Mouse (Mus musculus) neural tube, embryonic 11.5 days (tissue): ENCODE results near the gene Arhgap23. TPM values are rescaled to one million over a fixed set of nuclear protein-coding genes. Genes with fewer than 3 reads are reported as not detected.
A peak's percentile ranks its signal among the peaks of the same experiment; 100 is the strongest.

Experiments used
- ATAC-seq: fragments of 200-750 bp; cut with Nextera tagmentation; 2 replicates; pipeline ENCODE4 v1.8.0; 2017; ENCODE audit warnings: moderate number of reproducible peaks, mild to moderate bottlenecking, moderate TSS enrichment, moderate library complexity; ENCODE audit not compliant: insufficient read depth, low FRiP score, low TSS enrichment
- DNase-seq: peaks from one replicate; pipeline ENCODE4 v3.0.0-alpha.2; 2015; ENCODE audit warnings: low spot score
- H3K27ac ChIP-seq: fragments of 300-500 bp; sonication (generic); 2 replicates; pipeline ENCODE4 v1.5.1; 2014; ENCODE audit warnings: low read depth, mild to moderate bottlenecking, low read length
- H3K27me3 ChIP-seq: fragments of 300-500 bp; sonication (generic); 2 replicates; pipeline ENCODE4 v1.6.1; 2014; ENCODE audit warnings: mild to moderate bottlenecking, low read length, mixed read lengths; ENCODE audit not compliant: control insufficient read depth, insufficient read depth
- H3K36me3 ChIP-seq: fragments of 300-500 bp; sonication (generic); 2 replicates; pipeline ENCODE4 v1.6.1; 2014; ENCODE audit warnings: mild to moderate bottlenecking, low read length, moderate library complexity, mixed read lengths; ENCODE audit not compliant: control insufficient read depth, insufficient read depth
- H3K4me1 ChIP-seq: fragments of 300-500 bp; sonication (generic); 2 replicates; pipeline ENCODE4 v1.6.1; 2014; ENCODE audit warnings: low read length, mixed read lengths; ENCODE audit not compliant: control insufficient read depth, insufficient read depth
- H3K4me2 ChIP-seq: fragments of 300-500 bp; sonication (generic); 2 replicates; pipeline ENCODE4 v1.6.1; 2014; ENCODE audit warnings: low read depth, mild to moderate bottlenecking, moderate library complexity
- H3K4me3 ChIP-seq: fragments of 300-500 bp; sonication (generic); 2 replicates; pipeline ENCODE4 v1.5.1; 2014; ENCODE audit warnings: low read depth, low read length
- H3K9ac ChIP-seq: fragments of 300-500 bp; sonication (generic); 2 replicates; pipeline ENCODE4 v1.6.1; 2014; ENCODE audit warnings: mild to moderate bottlenecking, low read length
- H3K9me3 ChIP-seq: fragments of 300-500 bp; sonication (generic); 2 replicates; pipeline ENCODE4 v1.6.1; 2016; ENCODE audit warnings: low read length; ENCODE audit not compliant: control insufficient read depth
- WGBS: fragments of 180-500 bp; shearing (Covaris S2); extraction: QIAGEN DNeasy Blood & Tissue Kit; methylation state at CpG from one replicate; pipeline ENCODE4 v1.1.7; 2014; 5-methylcytosine and 5-hydroxymethylcytosine counted together
- polyA plus RNA-seq: library from polyadenylated mRNA; unstranded; fragments of >200 nt; fragmentation: Nextera tagmentation; extraction: Ambion mirVana; gene quantifications from 2 replicates; pipeline ENCODE4 v1.2.1, GENCODE M21; 2014

The Arhgap23 gene
- polyA plus RNA-seq, 1 experiment from 2014 or later, result 5.2 TPM

DNA sequence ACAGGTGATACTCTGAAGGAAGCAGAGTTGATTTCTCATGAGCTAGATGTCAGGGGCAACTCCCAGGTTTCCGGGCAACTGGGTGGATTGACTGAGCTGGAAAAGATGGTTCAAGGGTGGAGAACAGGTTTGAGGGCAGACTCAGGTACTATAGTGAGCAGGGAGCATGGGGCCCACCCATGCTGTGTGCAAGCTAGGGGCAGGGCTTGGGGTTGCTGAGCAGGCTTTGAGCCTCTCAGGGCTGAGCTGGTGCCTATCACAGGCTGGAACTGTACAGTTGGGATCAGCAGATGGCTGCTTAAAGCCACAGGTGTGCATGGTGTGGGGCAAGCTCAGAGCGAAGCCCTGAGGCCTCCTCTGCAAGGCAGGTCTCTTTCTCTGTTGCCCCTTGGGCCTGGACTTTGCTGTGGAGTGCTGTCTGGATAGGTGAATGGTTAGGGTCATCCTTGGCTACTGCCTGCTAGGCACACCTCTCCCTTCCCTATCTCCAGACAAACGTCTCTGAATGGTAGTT lies 46.0 kb downstream of the Arhgap23 start:
- WGBS, result 96% methylated on average over 3 of the region's 3 CpGs
- Histone ChIP-seq H3K27me3 (no peaks in the 10 kb centered on the region; the same call in 1 of the 2 replicates), H3K9ac (no peak overlapping the region), H3K4me1 (no peaks in the 10 kb centered on the region), H3K27ac (no peak overlapping the region), H3K4me2 (no peak overlapping the region), H3K36me3 (peaks cover 7% of the 10 kb centered on the region), H3K4me3 (no peak overlapping the region), H3K9me3 (no peaks in the 10 kb centered on the region)
- DNase-seq (no peak), ATAC-seq (no peak)

DNA sequence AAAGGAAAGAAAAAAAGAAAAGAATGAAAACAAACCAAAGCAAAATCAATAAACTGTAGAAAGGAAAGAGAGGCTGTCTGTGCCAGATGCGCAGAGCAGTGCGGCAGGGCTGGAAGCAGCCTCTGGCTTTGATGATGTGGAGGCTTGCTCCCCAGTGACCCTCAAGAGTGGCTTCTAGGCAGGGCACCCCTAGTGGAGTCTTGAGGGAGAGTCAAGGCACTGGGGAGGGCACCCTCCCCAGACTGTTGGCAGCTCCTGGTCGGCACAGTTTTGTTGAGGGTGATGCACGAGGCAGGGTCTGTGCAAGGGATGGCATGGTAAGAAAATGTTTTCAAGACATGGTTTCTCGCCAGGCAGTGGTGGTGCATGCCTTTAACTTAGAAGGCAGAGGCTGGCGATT lies 47.2 kb downstream of the Arhgap23 start:
- Histone ChIP-seq H3K27ac (no peak overlapping the region), H3K27me3 (no peaks in the 10 kb centered on the region; the same call in 1 of the 2 replicates), H3K4me1 (no peaks in the 10 kb centered on the region), H3K4me3 (no peak overlapping the region), H3K9me3 (no peaks in the 10 kb centered on the region), H3K9ac (no peak overlapping the region), H3K4me2 (no peak overlapping the region), H3K36me3 (peaks cover 7% of the 10 kb centered on the region)
- 85% methylated on average over 6 of the region's 6 CpGs for WGBS
- no peak for DNase-seq
- no peak for ATAC-seq

DNA sequence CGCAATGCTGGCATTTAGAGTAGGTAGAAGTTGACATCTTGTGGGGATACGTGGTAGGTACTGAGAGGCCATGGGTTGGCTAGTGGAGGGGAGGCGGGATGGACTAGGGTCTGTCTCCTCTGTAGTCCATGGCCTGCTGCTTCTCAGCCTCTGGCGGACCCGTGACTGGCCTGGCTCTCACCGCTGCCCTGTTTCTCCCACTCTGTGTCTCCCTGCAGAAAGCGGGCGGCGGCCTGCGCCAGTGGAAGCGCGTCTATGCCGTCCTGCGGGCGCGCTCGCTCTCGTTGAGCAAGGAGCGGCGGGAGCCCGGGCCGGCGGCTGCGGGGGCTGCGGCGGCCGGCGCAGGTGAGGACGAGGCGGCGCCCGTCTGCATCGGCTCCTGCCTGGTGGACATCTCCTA lies 47.8 kb downstream of the Arhgap23 start:
- no peaks in the 10 kb centered on the region; the same call in 1 of the 2 replicates for H3K27me3 ChIP-seq
- H3K4me1 ChIP-seq, result no peaks in the 10 kb centered on the region
- no peak overlapping the region for H3K9ac ChIP-seq
- WGBS, result 49% methylated on average over 33 of the region's 33 CpGs
- no peak overlapping the region for H3K27ac ChIP-seq
- no peak overlapping the region for H3K4me2 ChIP-seq
- no peak for DNase-seq
- peaks cover 7% of the 10 kb centered on the region for H3K36me3 ChIP-seq
- H3K9me3 ChIP-seq, result no peaks in the 10 kb centered on the region
- ATAC-seq, result no peak
- no peak overlapping the region for H3K4me3 ChIP-seq

GRCm38 (mm10) chr11:97463991-97464390 lies 48.7 kb downstream of the Arhgap23 start:
- WGBS, result 90% methylated on average over 4 of the region's 4 CpGs
- ATAC-seq (no peak), DNase-seq (no peak)
- Histone ChIP-seq H3K4me3 (no peak overlapping the region), H3K9me3 (no peaks in the 10 kb centered on the region), H3K4me2 (no peak overlapping the region), H3K4me1 (no peaks in the 10 kb centered on the region), H3K36me3 (peaks cover 3% of the 10 kb centered on the region), H3K27me3 (no peaks in the 10 kb centered on the region; the same call in 1 of the 2 replicates), H3K27ac (no peak overlapping the region), H3K9ac (no peak overlapping the region)

- ATAC-seq, result no peak
- WGBS, result 86% methylated on average over 12 of the region's 12 CpGs
These were observed 50.6 kb downstream of the Arhgap23 start for GRCm38 (mm10) chr11:97465957-97466356.

GRCm38 (mm10) chr11:97466444-97467160 lies 51.3 kb downstream of the Arhgap23 start:
- Histone ChIP-seq H3K36me3 (peaks cover 2% of the 10 kb centered on the region), H3K4me3 (no peak overlapping the region), H3K9me3 (no peaks in the 10 kb centered on the region), H3K27ac (no peak overlapping the region), H3K4me1 (no peaks in the 10 kb centered on the region), H3K9ac (no peak overlapping the region), H3K4me2 (no peak overlapping the region), H3K27me3 (no peaks in the 10 kb centered on the region; the same call in 1 of the 2 replicates)
- ATAC-seq (no peak), DNase-seq (no peak)
- WGBS, result 80% methylated on average over 10 of the region's 10 CpGs

More at GRCm38 (mm10) chr11:97465957-97466356, 50.6 kb downstream of the Arhgap23 start:
- DNase-seq, result no peak
- H3K4me1 ChIP-seq, result no peaks in the 10 kb centered on the region
- no peak overlapping the region for H3K9ac ChIP-seq
- H3K4me2 ChIP-seq, result no peak overlapping the region
- no peak overlapping the region for H3K27ac ChIP-seq
- no peak overlapping the region for H3K4me3 ChIP-seq
- H3K27me3 ChIP-seq, result no peaks in the 10 kb centered on the region; the same call in 1 of the 2 replicates
- peaks cover 3% of the 10 kb centered on the region for H3K36me3 ChIP-seq
- H3K9me3 ChIP-seq, result no peaks in the 10 kb centered on the region

DNA sequence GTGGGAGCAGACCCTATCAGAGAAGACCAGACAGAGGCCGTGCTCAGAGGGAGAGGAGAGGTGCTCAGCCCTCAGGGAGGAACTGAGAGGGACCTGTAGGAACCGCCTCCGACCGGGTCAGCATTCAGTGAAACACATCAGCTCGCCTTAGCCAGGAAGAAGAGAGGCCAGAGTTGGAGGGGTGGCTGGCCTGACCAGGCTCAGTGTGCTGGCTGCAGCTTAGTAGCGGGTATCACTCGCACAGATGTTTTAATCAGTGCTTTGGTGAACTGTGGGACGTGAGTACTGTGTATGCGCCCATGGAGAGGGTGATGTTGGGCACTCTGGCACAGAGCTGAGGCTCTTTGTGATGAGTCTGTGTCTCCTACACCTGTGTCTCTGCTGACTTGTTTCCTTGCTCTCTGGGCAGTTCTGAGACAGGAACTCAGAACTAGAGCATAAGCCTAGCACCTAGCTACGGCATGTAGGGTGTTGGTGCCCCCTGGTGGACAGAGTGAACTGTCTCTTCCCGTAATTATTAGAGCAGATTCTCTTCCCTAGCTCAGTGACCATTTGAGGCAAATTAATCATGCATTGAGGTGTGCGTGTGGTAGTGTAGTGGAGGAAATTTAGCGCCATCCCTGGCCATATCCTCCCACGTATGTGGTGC lies 53.4 kb downstream of the Arhgap23 start:
- Histone ChIP-seq H3K9me3 (no peaks in the 10 kb centered on the region), H3K4me1 (no peaks in the 10 kb centered on the region), H3K27ac (no peak overlapping the region), H3K27me3 (no peaks in the 10 kb centered on the region), H3K4me2 (no peak overlapping the region), H3K4me3 (no peak overlapping the region), H3K9ac (no peak overlapping the region; the same call in 1 of the 2 replicates), H3K36me3 (no peaks in the 10 kb centered on the region)
- ATAC-seq (peak; percentile 38; the same call in 1 of the 2 replicates), DNase-seq (peak; percentile 85)
- WGBS, result 47% methylated on average over 14 of the region's 14 CpGs

GRCm38 (mm10) chr11:97469828-97470227 lies 54.5 kb downstream of the Arhgap23 start:
- ATAC-seq (no peak), DNase-seq (no peak)
- no peak overlapping the region for H3K9ac ChIP-seq
- 91% methylated on average over 7 of the region's 7 CpGs for WGBS
- no peaks in the 10 kb centered on the region for H3K9me3 ChIP-seq
- no peaks in the 10 kb centered on the region for H3K36me3 ChIP-seq
- H3K27ac ChIP-seq, result no peak overlapping the region
- H3K27me3 ChIP-seq, result no peaks in the 10 kb centered on the region
- H3K4me2 ChIP-seq, result no peak overlapping the region
- no peak overlapping the region for H3K4me3 ChIP-seq
- H3K4me1 ChIP-seq, result no peaks in the 10 kb centered on the region
